Mouse (Mus musculus) liver, embryonic 14.5 days (tissue): ENCODE measurements around the gene Phldb1.

Experiments
- CTCF ChIP-seq: IDR thresholded peaks from 2 replicates; pipeline ENCODE4 v1.5.1; 2016; ENCODE audit warnings: antibody characterized with exemption, low read depth, control low read depth
- EP300 ChIP-seq: IDR thresholded peaks from 2 replicates; pipeline ENCODE4 v1.6.1; 2016; ENCODE audit warnings: antibody characterized with exemption, low read depth

GRCm38 (mm10) chr9:44640646-44641357 is 94.2 kb downstream of the Phldb1 start:
- TF ChIP-seq CTCF (no peak), EP300 (no peak)
